Mouse (Mus musculus): ENCODE results near the gene Aloxe3. TPM values are rescaled to one million over a fixed set of nuclear protein-coding genes. Genes with fewer than 3 reads are reported as not detected.
A peak's percentile ranks its signal among the peaks of the same experiment; 100 is the strongest.

The Aloxe3 gene
- total RNA-seq, 1 experiment, result 0.49 TPM

GRCm38 (mm10) chr11:69096360-69096986 is 29.2 kb upstream of the Aloxe3 start:
- Histone ChIP-seq H3K27ac (ENCODE audit: insufficient read depth, low read depth, low read length, poor library complexity, severe bottlenecking) (no peak overlapping the region), H3K4me3 (ENCODE audit: insufficient read depth in 1 of 2, low read depth in 1 of 2, low read length in 2 of 2, poor library complexity in 1 of 2, severe bottlenecking in 1 of 2) (peak overlapping the region; percentile 41 to 85), H3K36me3 (ENCODE audit: control insufficient read depth, insufficient read depth, low read length, poor library complexity, severe bottlenecking) (peaks cover 14% of the 10 kb centered on the region; the same call in 1 of the 2 replicates), H3K9me3 (ENCODE audit: control insufficient read depth, insufficient read depth, low read depth, low read length) (no peaks in the 10 kb centered on the region), H3K4me1 (ENCODE audit: control insufficient read depth in 2 of 2, insufficient read depth in 2 of 2, low read length in 2 of 2, poor library complexity in 1 of 2) (peaks cover 10 to 20% of the 10 kb centered on the region in 2 experiments; a peak in 3 of 4 replicates), H3K9ac (ENCODE audit: insufficient read depth, low read depth, low read length, poor library complexity, severe bottlenecking) (peak overlapping the region; percentile 36)
- in situ Hi-C loops (cut with MboI; ENCODE audit: low sequenced_read_pairs in 2 of 2, unreplicated experiment in 2 of 2), result no loop called here
- TF ChIP-seq ZNF384 (IDR thresholded peaks at IDR 0.05; ENCODE audit: low read depth, low read length), result peak; percentile 70
- no peak for TF ChIP-seq CHD2 (IDR thresholded peaks at IDR 0.05; ENCODE audit: low read depth, low read length)
- no peak for TF ChIP-seq ZC3H11A (IDR thresholded peaks at IDR 0.05; ENCODE audit: borderline replicate concordance, low read depth, low read length)
- DNase-seq (ENCODE audit: low read depth, low spot score), result no peak

GRCm38 (mm10) chr11:69096987-69097900 is 28.5 kb upstream of the Aloxe3 start:
- Histone ChIP-seq H3K9me3 (ENCODE audit: control insufficient read depth, insufficient read depth, low read depth, low read length) (no peaks in the 10 kb centered on the region), H3K27ac (ENCODE audit: insufficient read depth, low read depth, low read length, poor library complexity, severe bottlenecking) (no peak overlapping the region), H3K36me3 (ENCODE audit: control insufficient read depth, insufficient read depth, low read length, poor library complexity, severe bottlenecking) (peaks cover 20% of the 10 kb centered on the region), H3K4me1 (ENCODE audit: control insufficient read depth in 2 of 2, insufficient read depth in 2 of 2, low read length in 2 of 2, poor library complexity in 1 of 2) (peaks cover 10 to 19% of the 10 kb centered on the region in 2 experiments; a peak in 3 of 4 replicates), H3K4me3 (ENCODE audit: insufficient read depth in 1 of 2, low read depth in 1 of 2, low read length in 2 of 2, poor library complexity in 1 of 2, severe bottlenecking in 1 of 2) (peak overlapping the region; percentile 41 to 51), H3K9ac (ENCODE audit: insufficient read depth, low read depth, low read length, poor library complexity, severe bottlenecking) (peak overlapping the region; percentile 58)
- TF ChIP-seq ZC3H11A (IDR thresholded peaks at IDR 0.05; ENCODE audit: borderline replicate concordance, low read depth, low read length), result no peak
- no peak for TF ChIP-seq MAFK (IDR thresholded peaks at IDR 0.05; ENCODE audit: insufficient read depth, low read depth, low read length)
- no peak for TF ChIP-seq HCFC1 (IDR thresholded peaks at IDR 0.05; ENCODE audit: borderline replicate concordance, insufficient read depth, low read length)
- no peak for TF ChIP-seq CHD2 (IDR thresholded peaks at IDR 0.05; ENCODE audit: low read depth, low read length)
- no peak for TF ChIP-seq ZNF384 (IDR thresholded peaks at IDR 0.05; ENCODE audit: low read depth, low read length)
- in situ Hi-C loops (cut with MboI; ENCODE audit: low sequenced_read_pairs in 2 of 2, unreplicated experiment in 2 of 2), result no loop called here
- no peak for DNase-seq (ENCODE audit: low read depth, low spot score)

GRCm38 (mm10) chr11:69098039-69098761 is 27.5 kb upstream of the Aloxe3 start:
- Histone ChIP-seq H3K27ac (ENCODE audit: insufficient read depth, low read depth, low read length, poor library complexity, severe bottlenecking) (no peak overlapping the region), H3K9me3 (ENCODE audit: control insufficient read depth, insufficient read depth, low read depth, low read length) (no peaks in the 10 kb centered on the region), H3K4me3 (ENCODE audit: insufficient read depth in 1 of 2, low read depth in 1 of 2, low read length in 2 of 2, poor library complexity in 1 of 2, severe bottlenecking in 1 of 2) (peak overlapping the region in 1 of 2 experiments; percentile 81; a peak in 1 of 4 replicates), H3K36me3 (ENCODE audit: control insufficient read depth, insufficient read depth, low read length, poor library complexity, severe bottlenecking) (peaks cover 27% of the 10 kb centered on the region), H3K9ac (ENCODE audit: insufficient read depth, low read depth, low read length, poor library complexity, severe bottlenecking) (no peak overlapping the region), H3K4me1 (ENCODE audit: control insufficient read depth in 2 of 2, insufficient read depth in 2 of 2, low read length in 2 of 2, poor library complexity in 1 of 2) (peaks cover 10 to 16% of the 10 kb centered on the region in 2 experiments; a peak in 3 of 4 replicates)
- in situ Hi-C loops (cut with MboI; ENCODE audit: low sequenced_read_pairs in 2 of 2, unreplicated experiment in 2 of 2), result no loop called here
- TF ChIP-seq MAFK (IDR thresholded peaks at IDR 0.05; ENCODE audit: insufficient read depth, low read depth, low read length) (no peak), ZC3H11A (IDR thresholded peaks at IDR 0.05; ENCODE audit: borderline replicate concordance, low read depth, low read length) (no peak), CHD2 (IDR thresholded peaks at IDR 0.05; ENCODE audit: low read depth, low read length) (no peak), ZNF384 (IDR thresholded peaks at IDR 0.05; ENCODE audit: low read depth, low read length) (no peak), HCFC1 (IDR thresholded peaks at IDR 0.05; ENCODE audit: borderline replicate concordance, insufficient read depth, low read length) (no peak)
- DNase-seq (ENCODE audit: low read depth, low spot score), result no peak

- TF ChIP-seq MAFK (IDR thresholded peaks at IDR 0.05; ENCODE audit: insufficient read depth, low read depth, low read length), result no peak
- TF ChIP-seq CHD2 (IDR thresholded peaks at IDR 0.05; ENCODE audit: low read depth, low read length), result no peak
- no peak for TF ChIP-seq HCFC1 (IDR thresholded peaks at IDR 0.05; ENCODE audit: borderline replicate concordance, insufficient read depth, low read length)
- TF ChIP-seq ZC3H11A (IDR thresholded peaks at IDR 0.05; ENCODE audit: borderline replicate concordance, low read depth, low read length), result no peak
- TF ChIP-seq ZNF384 (IDR thresholded peaks at IDR 0.05; ENCODE audit: low read depth, low read length), result no peak
- DNase-seq (ENCODE audit: low read depth, low spot score), result peak; percentile 93
- H3K27ac ChIP-seq (ENCODE audit: insufficient read depth, low read depth, low read length, poor library complexity, severe bottlenecking), result no peak overlapping the region
- peak overlapping the region; percentile 55 to 81 for H3K4me3 ChIP-seq (ENCODE audit: insufficient read depth in 1 of 2, low read depth in 1 of 2, low read length in 2 of 2, poor library complexity in 1 of 2, severe bottlenecking in 1 of 2)
- in situ Hi-C loops (cut with MboI; ENCODE audit: low sequenced_read_pairs in 2 of 2, unreplicated experiment in 2 of 2), result no loop called here
- H3K36me3 ChIP-seq (ENCODE audit: control insufficient read depth, insufficient read depth, low read length, poor library complexity, severe bottlenecking), result peaks cover 32% of the 10 kb centered on the region
- no peaks in the 10 kb centered on the region for H3K9me3 ChIP-seq (ENCODE audit: control insufficient read depth, insufficient read depth, low read depth, low read length)
- H3K4me1 ChIP-seq (ENCODE audit: control insufficient read depth in 2 of 2, insufficient read depth in 2 of 2, low read length in 2 of 2, poor library complexity in 1 of 2), result peaks cover 10 to 16% of the 10 kb centered on the region in 2 experiments; a peak in 3 of 4 replicates
- H3K9ac ChIP-seq (ENCODE audit: insufficient read depth, low read depth, low read length, poor library complexity, severe bottlenecking), result peak overlapping the region; percentile 56
Observed at GRCm38 (mm10) chr11:69098762-69099091, 27.0 kb upstream of the Aloxe3 start.

All from ES-E14 (cell line).